17 mouse cellular contexts compared by ENCODE assay signal in genomic region chr5:87147741-87148454, GRCm38 (mm10). TPM values are rescaled to one million over a fixed set of nuclear protein-coding genes. Genes with fewer than 3 reads are reported as not detected.
DNase-seq lines count a peak whose midpoint lies in the region; ATAC-seq and TF ChIP-seq lines count a peak whose summit lies in the region.
"Had no signal": no experiment of that assay in that cellular context is flagged by ENCODE, and none has a peak within 500 bp of the region (broad histone marks: within the 10 kb centered on the region; RNA-seq: fewer than 3 reads in every experiment).

No protein-coding gene starts in this region.

- peak; percentile 1 for DNase-seq in kidney, postnatal 0 days (ENCODE audit: low spot score)
- DNase-seq in kidney, postnatal 4 days = no peak
- peak; percentile 6 for DNase-seq in testis, postnatal 14 days (ENCODE audit: low spot score)
- no peak for DNase-seq in testis, postnatal 10 days (ENCODE audit: low spot score)
- peak; percentile 6 for DNase-seq in brain, embryonic 14.5 days (ENCODE audit: low read depth)
- peak; percentile 64 for DNase-seq in lung, postnatal 36 days
- DNase-seq in left cerebral cortex, postnatal 36 days (ENCODE audit: low spot score in 2 of 2) = no peak
- no peak for DNase-seq in gastrocnemius, adult 18-20 months (ENCODE audit: low spot score)
- DNase-seq: cerebellum, adult 9-10 months; layer of hippocampus, postnatal 36 days had no signal

- no peak overlapping the region for H3K27ac ChIP-seq in kidney, postnatal 0 days
- H3K27ac ChIP-seq: limb, embryonic 12.5 days had no signal

- H3K4me1 ChIP-seq in kidney, postnatal 0 days (replicated peaks; ENCODE audit: insufficient read depth, low read length) = no peaks in the 10 kb centered on the region
- H3K4me1 ChIP-seq: limb, embryonic 12.5 days; megakaryocyte, embryonic 14.5 days had no signal

- H3K27me3 ChIP-seq in kidney, postnatal 0 days (ENCODE audit: insufficient read depth, low read length) = no peaks in the 10 kb centered on the region
- H3K27me3 ChIP-seq: CH12.LX; limb, embryonic 12.5 days; megakaryocyte, embryonic 14.5 days had no signal

- no peak for TF ChIP-seq POLR2A in brain, embryonic 14.5 days (IDR thresholded peaks at IDR 0.05; ENCODE audit: borderline replicate concordance, extremely low read depth, insufficient read depth, insufficient read length, poor library complexity, severe bottlenecking)

- no peak overlapping the region for H3K4me2 ChIP-seq in kidney, postnatal 0 days (ENCODE audit: low read length)
- H3K4me2 ChIP-seq: limb, embryonic 12.5 days had no signal

- intact Hi-C loops in left cerebral cortex, postnatal 36 days (cut with DNase I) = loop anchor here (10.0 kb wide), 1 partner anchor 263 kb away; no protein-coding TSS in a partner anchor

- ATAC-seq in kidney, postnatal 0 days (replicated peaks; ENCODE audit: low FRiP score, low read depth) = no peak

- no peak for TF ChIP-seq CTCF in kidney, postnatal 0 days (IDR thresholded peaks at IDR 0.05; ENCODE audit: low read depth)
- no peak for TF ChIP-seq CTCF in brain, embryonic 14.5 days (IDR thresholded peaks at IDR 0.05; ENCODE audit: borderline replicate concordance, extremely low read depth, insufficient read depth, insufficient read length)

- H3K9ac ChIP-seq in kidney, postnatal 0 days (ENCODE audit: low read depth, low read length) = no peak overlapping the region
- H3K9ac ChIP-seq: limb, embryonic 12.5 days had no signal

- WGBS in kidney, postnatal 0 days = 73% methylated on average over 8 of the region's 8 CpGs

- no peaks in the 10 kb centered on the region for H3K36me3 ChIP-seq in kidney, postnatal 0 days (ENCODE audit: insufficient read depth, low read length)
- H3K36me3 ChIP-seq: limb, embryonic 12.5 days had no signal

- no peaks in the 10 kb centered on the region for H3K9me3 ChIP-seq in kidney, postnatal 0 days (replicated peaks; ENCODE audit: low read length)
- H3K9me3 ChIP-seq: limb, embryonic 12.5 days; megakaryocyte, embryonic 14.5 days had no signal

- no peak overlapping the region for H3K4me3 ChIP-seq in kidney, postnatal 0 days (replicated peaks; ENCODE audit: low read depth, low read length)
- H3K4me3 ChIP-seq: limb, embryonic 12.5 days; megakaryocyte, embryonic 14.5 days had no signal

RNA-seq across cellular contexts. Expression of gene Ugt2b5, which starts 7.8 kb away (rescaled TPM):
- polyA plus RNA-seq in kidney, postnatal 0 days (2015; fragmentation: Nextera tagmentation; extraction: Ambion mirVana) = 28.6 and 28.8 TPM in 2 replicates
- not detected in 2 replicates for polyA plus RNA-seq in brain, embryonic 14.5 days (2012; rRNA removed)
- not detected for total RNA-seq in left cerebral cortex, postnatal 36 days (2021)
- under 1 TPM in 1 of 2 experiments, not detected in 1; 0.31 TPM for total RNA-seq in gastrocnemius, adult 18-20 months (2021)
- total RNA-seq: CH12.LX; heart, adult 8-10 months; hematopoietic stem cell, adult 5-6 weeks; layer of hippocampus, postnatal 36 days had no signal
- polyA plus RNA-seq: limb, embryonic 12.5 days; spleen, adult 2 months had no signal

RNA-seq across cellular contexts. Expression of gene Ugt2b36, which starts 55.5 kb away (rescaled TPM):
- 0.16 TPM in 1 of 2 replicates, not detected in the other for polyA plus RNA-seq in kidney, postnatal 0 days (2015; fragmentation: Nextera tagmentation; extraction: Ambion mirVana)
- polyA plus RNA-seq in brain, embryonic 14.5 days (2012; rRNA removed) = not detected in 2 replicates
- total RNA-seq in left cerebral cortex, postnatal 36 days (2021) = not detected
- total RNA-seq in gastrocnemius, adult 18-20 months (2021) = under 1 TPM in 1 of 2 experiments, not detected in 1; 0.28 TPM
- total RNA-seq: CH12.LX; heart, adult 8-10 months; hematopoietic stem cell, adult 5-6 weeks; layer of hippocampus, postnatal 36 days had no signal
- polyA plus RNA-seq: limb, embryonic 12.5 days; spleen, adult 2 months; testis, adult 2 months had no signal

Comparison
In these comparisons a context has a peak if more than half of its experiments do, and no peak if none do; other contexts are left out.
1. DNase-seq: peak in kidney, postnatal 0 days (single experiment), testis, postnatal 14 days (single experiment), brain, embryonic 14.5 days (single experiment) and lung, postnatal 36 days (single experiment); none in kidney, postnatal 4 days (0 of 2), testis, postnatal 10 days (single experiment), left cerebral cortex, postnatal 36 days (0 of 2) and gastrocnemius, adult 18-20 months (single experiment).